ENCODE assay signal across 23 mouse cellular contexts in the genomic region with DNA sequence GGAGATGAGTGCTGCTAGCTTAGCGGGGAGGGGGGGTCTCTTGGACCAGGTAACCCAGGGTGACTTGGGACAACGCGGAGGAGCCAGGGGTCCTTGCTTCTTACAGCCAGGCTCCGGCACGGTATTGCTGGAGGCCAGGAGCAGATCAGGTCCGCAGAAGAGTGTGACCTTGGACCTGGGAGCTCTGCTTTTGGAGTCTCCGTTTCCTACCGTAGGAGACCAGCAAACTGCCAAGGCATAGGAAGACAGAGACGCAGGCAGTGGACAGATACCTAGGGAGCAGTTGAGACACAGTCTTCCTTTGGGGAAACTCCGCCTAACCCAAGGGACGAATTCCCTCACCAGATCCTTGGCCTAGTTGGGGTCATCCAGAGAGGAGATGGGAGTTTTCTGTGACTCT. TPM values are rescaled to one million over a fixed set of nuclear protein-coding genes. Genes with fewer than 3 reads are reported as not detected.
A peak's percentile ranks its signal among the peaks of the same experiment; 100 is the strongest.
DNase-seq lines count a peak whose midpoint lies in the region; ATAC-seq and TF ChIP-seq lines count a peak whose summit lies in the region.
"Had no signal": no experiment of that assay in that cellular context is flagged by ENCODE, and none has a peak within 500 bp of the region (broad histone marks: within the 10 kb centered on the region; RNA-seq: fewer than 3 reads in every experiment).

No protein-coding gene starts in this region.

- H3K4me2 ChIP-seq in forebrain, embryonic 12.5 days = peak overlapping the region; percentile 11; the same call in 1 of the 2 replicates
- H3K4me2 ChIP-seq: embryonic facial prominence, embryonic 12.5 days; hindbrain, embryonic 13.5 days; intestine, embryonic 15.5 days had no signal

- peaks cover 8% of the 10 kb centered on the region for H3K9me3 ChIP-seq in forebrain, embryonic 12.5 days
- H3K9me3 ChIP-seq in forebrain, embryonic 10.5 days = peaks cover 26% of the 10 kb centered on the region

- no peak for TF ChIP-seq CTCF in olfactory bulb, adult 2 months (IDR thresholded peaks at IDR 0.05; ENCODE audit: insufficient read depth, low read depth, low read length)

- ATAC-seq in cerebellum, adult (ENCODE audit: insufficient number of reproducible peaks, low FRiP score, low TSS enrichment) = no peak
- ATAC-seq in forebrain, embryonic 12.5 days (ENCODE audit: low FRiP score) = no peak
- no peak for ATAC-seq in inflammation-experienced regulatory T-cells, adult 6 months
- ATAC-seq: CD4-positive, CD25-positive, alpha-beta regulatory T cell, adult 4 months; hindbrain, postnatal 0 days; intestine, embryonic 15.5 days had no signal

- H3K36me3 ChIP-seq in forebrain, embryonic 12.5 days (replicated peaks) = no peaks in the 10 kb centered on the region
- H3K36me3 ChIP-seq in forebrain, embryonic 10.5 days (replicated peaks) = peaks cover 7% of the 10 kb centered on the region
- H3K36me3 ChIP-seq: intestine, embryonic 15.5 days had no signal

- H3K27me3 ChIP-seq in forebrain, embryonic 12.5 days = peaks cover 83% of the 10 kb centered on the region
- H3K27me3 ChIP-seq in forebrain, embryonic 10.5 days (ENCODE audit: poor library complexity, severe bottlenecking) = peaks cover 86% of the 10 kb centered on the region

- H3K4me3 ChIP-seq in forebrain, embryonic 12.5 days (replicated peaks) = peak overlapping the region; percentile 45; the same call in 1 of the 2 replicates
- no peak overlapping the region for H3K4me3 ChIP-seq in forebrain, embryonic 10.5 days
- peak overlapping the region; percentile 15; the same call in 1 of the 2 replicates for H3K4me3 ChIP-seq in olfactory bulb, adult 2 months (ENCODE audit: insufficient read depth, low read depth, low read length)
- H3K4me3 ChIP-seq: embryonic facial prominence, embryonic 12.5 days; heart, embryonic 10.5 days; hindbrain, embryonic 13.5 days; intestine, embryonic 15.5 days had no signal

- no peak overlapping the region for H3K9ac ChIP-seq in forebrain, embryonic 12.5 days
- H3K9ac ChIP-seq: embryonic facial prominence, embryonic 12.5 days; hindbrain, embryonic 13.5 days; intestine, embryonic 15.5 days had no signal

- WGBS in forebrain, embryonic 12.5 days = 48% methylated on average over 11 of the region's 11 CpGs
- 41% methylated on average over 11 of the region's 11 CpGs for WGBS in forebrain, embryonic 10.5 days
- WGBS in olfactory bulb, adult 2 months = 68% methylated on average over 11 of the region's 11 CpGs

- H3K27ac ChIP-seq in forebrain, embryonic 12.5 days = no peak overlapping the region
- H3K27ac ChIP-seq in forebrain, embryonic 10.5 days = no peak overlapping the region
- no peak overlapping the region for H3K27ac ChIP-seq in olfactory bulb, adult 2 months (ENCODE audit: insufficient read depth, low read depth, low read length)
- H3K27ac ChIP-seq: embryonic facial prominence, embryonic 12.5 days; heart, embryonic 10.5 days; hindbrain, embryonic 13.5 days; hindbrain, postnatal 0 days; intestine, embryonic 15.5 days had no signal

- peaks cover 32% of the 10 kb centered on the region for H3K4me1 ChIP-seq in forebrain, embryonic 12.5 days
- H3K4me1 ChIP-seq in forebrain, embryonic 10.5 days = peaks cover 41% of the 10 kb centered on the region
- peaks cover 12% of the 10 kb centered on the region for H3K4me1 ChIP-seq in olfactory bulb, adult 2 months (ENCODE audit: control insufficient read depth, insufficient read depth, low read length)

- DNase-seq in cerebellum, adult 11-12 months = peak; percentile 67
- DNase-seq in forebrain, embryonic 10.5 days (ENCODE audit: extremely low spot score, low spot score) = no peak
- peak; percentile 5 for DNase-seq in right cerebral cortex, postnatal 14 days
- DNase-seq in right cerebral cortex, postnatal 4 days = no peak
- DNase-seq: adrenal gland, adult 8-10 months; adrenal gland, postnatal 36 days; B cell, adult 2 months; gastrocnemius, postnatal 10 days; heart, adult 18-20 months; heart, postnatal 10 days; kidney, adult 18-20 months had no signal

- no peak for TF ChIP-seq POLR2A in olfactory bulb, adult 2 months (IDR thresholded peaks at IDR 0.05; ENCODE audit: insufficient read depth, low read depth, low read length)

RNA-seq across cellular contexts. Expression of a gene that starts 2.0 kb away (rescaled TPM):
- polyA plus RNA-seq in forebrain, embryonic 12.5 days (2016; fragmentation: Nextera tagmentation; extraction: Ambion mirVana) = 6.3 and 7.9 TPM in 2 replicates
- polyA plus RNA-seq in forebrain, embryonic 10.5 days (2016; fragmentation: Nextera tagmentation; extraction: Ambion mirVana) = 0.95 and 1.2 TPM in 2 replicates
- not detected in 2 replicates for polyA plus RNA-seq in olfactory bulb, adult 2 months (2012; ENCODE audit: insufficient read depth, insufficient read length, low replicate concordance, missing spikeins)
- under 1 TPM in 1 of 3 experiments, not detected in 2; 0.16 TPM for polyA plus RNA-seq in inflammation-experienced regulatory T-cells, adult 6 months (2017; shearing (Covaris generic))
- polyA plus RNA-seq: CD4-positive, CD25-positive, alpha-beta regulatory T cell, adult 4 months had no signal

RNA-seq across cellular contexts. Expression of a gene that starts 11.3 kb away (rescaled TPM):
- 41.9 and 42.9 TPM in 2 replicates for polyA plus RNA-seq in forebrain, embryonic 12.5 days (2016; fragmentation: Nextera tagmentation; extraction: Ambion mirVana)
- polyA plus RNA-seq in forebrain, embryonic 10.5 days (2016; fragmentation: Nextera tagmentation; extraction: Ambion mirVana) = 53.0 and 55.1 TPM in 2 replicates
- polyA plus RNA-seq in olfactory bulb, adult 2 months (2012; ENCODE audit: insufficient read depth, insufficient read length, low replicate concordance, missing spikeins) = not detected in 2 replicates
- polyA plus RNA-seq in inflammation-experienced regulatory T-cells, adult 6 months (2017; shearing (Covaris generic)) = 10 to 100 TPM; 15.2 to 32.1 (median 26.6) TPM

RNA-seq across cellular contexts. Expression of a gene that starts 11.6 kb away (rescaled TPM):
- polyA plus RNA-seq in forebrain, embryonic 12.5 days (2016; fragmentation: Nextera tagmentation; extraction: Ambion mirVana) = 95.0 and 97.5 TPM in 2 replicates
- 98.5 and 99.6 TPM in 2 replicates for polyA plus RNA-seq in forebrain, embryonic 10.5 days (2016; fragmentation: Nextera tagmentation; extraction: Ambion mirVana)
- polyA plus RNA-seq in olfactory bulb, adult 2 months (2012; ENCODE audit: insufficient read depth, insufficient read length, low replicate concordance, missing spikeins) = not detected in 2 replicates
- polyA plus RNA-seq in inflammation-experienced regulatory T-cells, adult 6 months (2017; shearing (Covaris generic)) = 10 to 100 TPM; 42.9 to 50.6 (median 50.5) TPM

RNA-seq across cellular contexts. Expression of a gene that starts 13.7 kb away (rescaled TPM):
- polyA plus RNA-seq in forebrain, embryonic 12.5 days (2016; fragmentation: Nextera tagmentation; extraction: Ambion mirVana) = 0.52 and 1.4 TPM in 2 replicates
- 0.15 TPM in 1 of 2 replicates, not detected in the other for polyA plus RNA-seq in forebrain, embryonic 10.5 days (2016; fragmentation: Nextera tagmentation; extraction: Ambion mirVana)
- polyA plus RNA-seq in olfactory bulb, adult 2 months (2012; ENCODE audit: insufficient read depth, insufficient read length, low replicate concordance, missing spikeins) = not detected in 2 replicates
- not detected for polyA plus RNA-seq in inflammation-experienced regulatory T-cells, adult 6 months (2017; shearing (Covaris generic))
- polyA plus RNA-seq: CD4-positive, CD25-positive, alpha-beta regulatory T cell, adult 4 months; G1E; heart, embryonic 10.5 days; heart, embryonic 14.5 days; hindbrain, embryonic 13.5 days; hindbrain, postnatal 0 days; intestine, embryonic 15.5 days had no signal

RNA-seq across cellular contexts. Expression of a gene that starts 15.1 kb away (rescaled TPM):
- 0.45 and 1.5 TPM in 2 replicates for polyA plus RNA-seq in forebrain, embryonic 12.5 days (2016; fragmentation: Nextera tagmentation; extraction: Ambion mirVana)
- 0.33 TPM in 1 of 2 replicates, not detected in the other for polyA plus RNA-seq in forebrain, embryonic 10.5 days (2016; fragmentation: Nextera tagmentation; extraction: Ambion mirVana)
- not detected in 2 replicates for polyA plus RNA-seq in olfactory bulb, adult 2 months (2012; ENCODE audit: insufficient read depth, insufficient read length, low replicate concordance, missing spikeins)
- polyA plus RNA-seq in inflammation-experienced regulatory T-cells, adult 6 months (2017; shearing (Covaris generic)) = not detected
- polyA plus RNA-seq: CD4-positive, CD25-positive, alpha-beta regulatory T cell, adult 4 months; embryonic facial prominence, embryonic 12.5 days; G1E; intestine, embryonic 15.5 days had no signal

Comparison
In these comparisons a context has a peak if more than half of its experiments do, and no peak if none do; other contexts are left out.
1. DNase-seq: peak in cerebellum, adult 11-12 months (single experiment) and right cerebral cortex, postnatal 14 days (single experiment); none in forebrain, embryonic 10.5 days (single experiment) and right cerebral cortex, postnatal 4 days (single experiment).
2. RNA of a gene that starts 11.3 kb away (polyA plus RNA-seq): 53.0 to 55.1 TPM in forebrain, embryonic 10.5 days, 41.9 to 42.9 TPM in forebrain, embryonic 12.5 days and 15.2 to 32.1 TPM in inflammation-experienced regulatory T-cells, adult 6 months; not detected in olfactory bulb, adult 2 months; every median in the first group is over 10 times any median in the second.
3. RNA of a gene that starts 11.6 kb away (polyA plus RNA-seq): 98.5 to 99.6 TPM in forebrain, embryonic 10.5 days, 95.0 to 97.5 TPM in forebrain, embryonic 12.5 days and 42.9 to 50.6 TPM in inflammation-experienced regulatory T-cells, adult 6 months; not detected in olfactory bulb, adult 2 months; every median in the first group is over 10 times any median in the second.